Mouse (Mus musculus): ENCODE data around the gene Usp4. TPM values are rescaled to one million over a fixed set of nuclear protein-coding genes. Genes with fewer than 3 reads are reported as not detected.

The Usp4 gene
- 116 and 127 TPM in 2 replicates for polyA plus RNA-seq (2015; fragmentation: Nextera tagmentation; extraction: Ambion mirVana)

- H3K4me1 ChIP-seq (ENCODE audit: control insufficient read depth, insufficient read depth, low read depth, low read length) = peaks cover 11% of the 10 kb centered on the region
- no peaks in the 10 kb centered on the region for H3K9me3 ChIP-seq (ENCODE audit: control insufficient read depth, low read length)
- H3K36me3 ChIP-seq (ENCODE audit: control insufficient read depth, insufficient read depth, low read length) = peaks cover 20% of the 10 kb centered on the region
- peak within 1 kb of the TSS; percentile 92 for H3K4me2 ChIP-seq (ENCODE audit: low read length)
- ATAC-seq = peak; percentile 97
- peak within 1 kb of the TSS; percentile 99 for H3K4me3 ChIP-seq (ENCODE audit: low read length)
- WGBS = under 1% methylated on average over 55 of the region's 75 CpGs
- no peaks in the 10 kb centered on the region for H3K27me3 ChIP-seq (replicated peaks; ENCODE audit: control insufficient read depth, insufficient read depth, low read length)
- H3K9ac ChIP-seq (ENCODE audit: low read depth, low read length) = peak within 1 kb of the TSS; percentile 90
- peak within 1 kb of the TSS; percentile 98 for H3K27ac ChIP-seq (ENCODE audit: low read depth, low read length)
Observed at GRCm38 (mm10) chr9:108347540-108348289, at the start of gene Usp4. Gene Usp4 (plus strand): TSS chr9:108347853.

GRCm38 (mm10) chr9:108301853-108302252, 45.8 kb upstream of the Usp4 start:
- 91% methylated on average over 3 of the region's 3 CpGs for WGBS
- no peak overlapping the region for H3K4me3 ChIP-seq (ENCODE audit: low read length)
- H3K27me3 ChIP-seq (replicated peaks; ENCODE audit: control insufficient read depth, insufficient read depth, low read length) = no peaks in the 10 kb centered on the region
- no peak for ATAC-seq
- no peak overlapping the region for H3K27ac ChIP-seq (ENCODE audit: low read depth, low read length)
- H3K9ac ChIP-seq (ENCODE audit: low read depth, low read length) = no peak overlapping the region
- no peaks in the 10 kb centered on the region for H3K9me3 ChIP-seq (ENCODE audit: control insufficient read depth, low read length)
- H3K36me3 ChIP-seq (ENCODE audit: control insufficient read depth, insufficient read depth, low read length) = peaks cover 19% of the 10 kb centered on the region
- H3K4me1 ChIP-seq (ENCODE audit: control insufficient read depth, insufficient read depth, low read depth, low read length) = peaks cover 7% of the 10 kb centered on the region
- H3K4me2 ChIP-seq (ENCODE audit: low read length) = no peak overlapping the region

DNA sequence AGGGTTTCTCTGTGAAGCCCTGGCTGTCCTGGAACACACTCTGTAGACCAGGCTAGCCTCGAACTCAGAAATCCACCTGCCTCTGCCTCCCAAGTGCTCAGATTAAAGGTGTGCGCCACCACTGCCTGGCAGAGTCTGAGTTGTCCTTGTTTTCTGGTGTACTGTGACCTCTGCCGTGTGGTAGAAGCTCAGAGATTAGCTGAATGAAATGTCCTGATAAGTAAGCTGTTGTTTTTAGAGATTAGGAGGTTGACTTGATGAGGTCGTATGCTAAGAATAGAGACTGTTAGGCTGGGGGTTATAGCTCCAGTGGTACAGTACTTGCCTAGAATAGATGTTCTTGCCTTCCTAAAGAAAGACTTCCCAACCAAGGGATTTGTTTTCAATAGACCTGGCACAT, 42.9 kb upstream of the Usp4 start:
- Histone ChIP-seq H3K27ac (ENCODE audit: low read depth, low read length) (peak overlapping the region; percentile 92; the same call in 1 of the 2 replicates), H3K4me3 (ENCODE audit: low read length) (peak overlapping the region; percentile 79), H3K4me1 (ENCODE audit: control insufficient read depth, insufficient read depth, low read depth, low read length) (peaks cover 28% of the 10 kb centered on the region), H3K36me3 (ENCODE audit: control insufficient read depth, insufficient read depth, low read length) (peaks cover 19% of the 10 kb centered on the region), H3K27me3 (replicated peaks; ENCODE audit: control insufficient read depth, insufficient read depth, low read length) (no peaks in the 10 kb centered on the region), H3K9me3 (ENCODE audit: control insufficient read depth, low read length) (no peaks in the 10 kb centered on the region), H3K9ac (ENCODE audit: low read depth, low read length) (peak overlapping the region; percentile 90; the same call in 1 of the 2 replicates), H3K4me2 (ENCODE audit: low read length) (peak overlapping the region; percentile 96)
- ATAC-seq = no peak
- WGBS = 89% methylated on average over 4 of the region's 4 CpGs

GRCm38 (mm10) chr9:108305170-108305569, 42.5 kb upstream of the Usp4 start:
- WGBS = 0% methylated on average over 1 of the region's 1 CpGs
- Histone ChIP-seq H3K27me3 (replicated peaks; ENCODE audit: control insufficient read depth, insufficient read depth, low read length) (no peaks in the 10 kb centered on the region), H3K36me3 (ENCODE audit: control insufficient read depth, insufficient read depth, low read length) (peaks cover 19% of the 10 kb centered on the region), H3K9me3 (ENCODE audit: control insufficient read depth, low read length) (no peaks in the 10 kb centered on the region), H3K9ac (ENCODE audit: low read depth, low read length) (peak overlapping the region; percentile 90), H3K4me1 (ENCODE audit: control insufficient read depth, insufficient read depth, low read depth, low read length) (peaks cover 28% of the 10 kb centered on the region), H3K4me3 (ENCODE audit: low read length) (peak overlapping the region; percentile 79), H3K27ac (ENCODE audit: low read depth, low read length) (peak overlapping the region; percentile 92), H3K4me2 (ENCODE audit: low read length) (peak overlapping the region; percentile 96)
- no peak for ATAC-seq

DNA sequence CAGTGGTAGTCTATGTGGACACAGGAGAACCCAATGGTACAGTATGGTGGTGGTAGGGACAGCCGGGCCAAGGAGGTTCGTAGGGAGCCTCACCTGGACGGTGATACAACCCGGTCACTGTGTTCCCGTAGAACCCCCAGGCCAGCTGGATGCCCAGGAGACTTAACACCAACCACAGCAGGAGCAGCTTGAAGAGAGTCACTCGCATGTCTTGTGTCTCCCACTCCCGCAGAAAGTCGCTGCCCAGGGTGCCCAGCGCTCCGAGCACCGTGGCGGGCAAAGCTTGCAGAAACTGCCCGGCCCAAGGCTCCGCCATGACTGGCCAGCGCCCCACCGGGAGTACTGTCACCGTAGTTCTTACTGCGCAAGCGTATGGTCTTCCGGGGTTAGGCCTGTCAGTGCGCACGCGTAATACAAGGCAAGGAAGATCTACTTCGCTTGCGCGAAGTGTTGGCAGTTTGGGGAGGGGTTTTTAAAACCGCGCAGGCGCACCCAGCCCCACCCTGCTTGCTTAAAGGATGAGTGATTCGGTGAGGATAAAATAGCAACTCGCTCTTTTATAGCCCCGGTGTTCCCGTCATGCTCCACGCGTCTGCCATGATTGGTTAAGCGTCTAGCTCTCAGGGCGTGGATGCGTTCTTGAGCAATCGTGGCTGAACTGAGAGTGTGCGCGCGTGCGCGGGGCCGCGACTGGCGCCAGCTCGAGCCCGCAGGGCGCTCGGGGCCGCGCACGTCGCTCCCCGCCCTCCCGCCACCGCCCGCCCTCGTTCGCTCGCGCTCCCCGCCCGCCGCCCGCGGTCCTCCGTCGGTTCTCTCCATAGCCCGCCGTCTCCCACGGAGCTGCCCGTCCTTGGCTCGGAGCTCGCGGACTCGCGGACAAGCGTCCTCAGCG, 41.8 kb upstream of the Usp4 start, which contains the start of the genes Rhoa and Tcta:
Gene Rhoa, plus strand, starts transcription at position 501 of the 892 bp plus-strand sequence.
Gene Tcta, minus strand, starts transcription at position 532 of the 892 bp plus-strand sequence.
- Histone ChIP-seq H3K9ac (ENCODE audit: low read depth, low read length) (peak within 1 kb of the TSS; percentile 97), H3K4me2 (ENCODE audit: low read length) (peak within 1 kb of the TSS; percentile 96), H3K4me1 (ENCODE audit: control insufficient read depth, insufficient read depth, low read depth, low read length) (peaks cover 28% of the 10 kb centered on the region), H3K27ac (ENCODE audit: low read depth, low read length) (peak within 1 kb of the TSS; percentile 100), H3K9me3 (ENCODE audit: control insufficient read depth, low read length) (no peaks in the 10 kb centered on the region), H3K36me3 (ENCODE audit: control insufficient read depth, insufficient read depth, low read length) (peaks cover 19% of the 10 kb centered on the region), H3K27me3 (replicated peaks; ENCODE audit: control insufficient read depth, insufficient read depth, low read length) (no peaks in the 10 kb centered on the region), H3K4me3 (ENCODE audit: low read length) (peak within 1 kb of the TSS; percentile 79)
- 0% methylated on average over 80 of the region's 81 CpGs for WGBS
- peak; percentile 98 for ATAC-seq

DNA sequence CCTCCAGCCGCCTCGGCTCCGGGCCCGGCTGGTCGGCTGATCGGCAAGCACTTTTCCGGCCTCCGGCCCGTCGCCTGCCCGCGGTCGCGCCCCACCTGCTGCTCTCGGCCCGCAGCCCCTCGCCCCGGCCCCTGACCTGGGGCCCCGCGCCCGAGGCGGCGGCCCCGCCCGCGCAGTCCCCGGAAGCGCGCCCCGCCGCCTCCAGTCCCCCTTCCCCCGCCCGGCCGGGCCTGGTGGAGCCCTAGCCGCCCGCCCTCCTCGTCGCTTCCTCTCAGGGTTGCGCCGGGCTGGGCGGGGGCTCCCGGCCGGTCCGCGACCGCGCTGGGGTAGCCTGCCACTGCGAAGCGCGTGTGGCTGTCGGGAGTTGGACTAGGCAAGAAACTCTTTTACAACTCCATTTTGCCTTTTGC, 41.1 kb upstream of the Usp4 start:
- H3K9ac ChIP-seq (ENCODE audit: low read depth, low read length) = peak overlapping the region; percentile 97
- H3K36me3 ChIP-seq (ENCODE audit: control insufficient read depth, insufficient read depth, low read length) = peaks cover 17% of the 10 kb centered on the region
- no peaks in the 10 kb centered on the region for H3K27me3 ChIP-seq (replicated peaks; ENCODE audit: control insufficient read depth, insufficient read depth, low read length)
- H3K9me3 ChIP-seq (ENCODE audit: control insufficient read depth, low read length) = no peaks in the 10 kb centered on the region
- peak overlapping the region; percentile 79 for H3K4me3 ChIP-seq (ENCODE audit: low read length)
- H3K4me1 ChIP-seq (ENCODE audit: control insufficient read depth, insufficient read depth, low read depth, low read length) = peaks cover 28% of the 10 kb centered on the region
- ATAC-seq = peak; percentile 51
- H3K4me2 ChIP-seq (ENCODE audit: low read length) = peak overlapping the region; percentile 65
- under 1% methylated on average over 25 of the region's 51 CpGs for WGBS
- peak overlapping the region; percentile 100 for H3K27ac ChIP-seq (ENCODE audit: low read depth, low read length)

GRCm38 (mm10) chr9:108307021-108307807, 40.4 kb upstream of the Usp4 start:
- Histone ChIP-seq H3K27me3 (replicated peaks; ENCODE audit: control insufficient read depth, insufficient read depth, low read length) (no peaks in the 10 kb centered on the region), H3K4me3 (ENCODE audit: low read length) (peak overlapping the region; percentile 79), H3K4me2 (ENCODE audit: low read length) (peak overlapping the region; percentile 65), H3K36me3 (ENCODE audit: control insufficient read depth, insufficient read depth, low read length) (peaks cover 14% of the 10 kb centered on the region), H3K9ac (ENCODE audit: low read depth, low read length) (peak overlapping the region; percentile 97), H3K27ac (ENCODE audit: low read depth, low read length) (peak overlapping the region; percentile 100), H3K9me3 (ENCODE audit: control insufficient read depth, low read length) (no peaks in the 10 kb centered on the region), H3K4me1 (ENCODE audit: control insufficient read depth, insufficient read depth, low read depth, low read length) (peaks cover 28% of the 10 kb centered on the region)
- ATAC-seq = no peak
- 20% methylated on average over 12 of the region's 12 CpGs for WGBS

GRCm38 (mm10) chr9:108308141-108308540, 39.5 kb upstream of the Usp4 start:
- H3K9ac ChIP-seq (ENCODE audit: low read depth, low read length) = no peak overlapping the region
- no peak overlapping the region for H3K27ac ChIP-seq (ENCODE audit: low read depth, low read length)
- H3K9me3 ChIP-seq (ENCODE audit: control insufficient read depth, low read length) = no peaks in the 10 kb centered on the region
- peaks cover 28% of the 10 kb centered on the region for H3K4me1 ChIP-seq (ENCODE audit: control insufficient read depth, insufficient read depth, low read depth, low read length)
- ATAC-seq = no peak
- peaks cover 8% of the 10 kb centered on the region for H3K36me3 ChIP-seq (ENCODE audit: control insufficient read depth, insufficient read depth, low read length)
- peak overlapping the region; percentile 79 for H3K4me3 ChIP-seq (ENCODE audit: low read length)
- H3K27me3 ChIP-seq (replicated peaks; ENCODE audit: control insufficient read depth, insufficient read depth, low read length) = no peaks in the 10 kb centered on the region
- peak overlapping the region; percentile 65 for H3K4me2 ChIP-seq (ENCODE audit: low read length)
- 67% methylated on average over 2 of the region's 2 CpGs for WGBS

All from hindbrain, embryonic 16.5 days (tissue).